9 mouse cellular contexts compared by ENCODE assay signal in the genomic region with DNA sequence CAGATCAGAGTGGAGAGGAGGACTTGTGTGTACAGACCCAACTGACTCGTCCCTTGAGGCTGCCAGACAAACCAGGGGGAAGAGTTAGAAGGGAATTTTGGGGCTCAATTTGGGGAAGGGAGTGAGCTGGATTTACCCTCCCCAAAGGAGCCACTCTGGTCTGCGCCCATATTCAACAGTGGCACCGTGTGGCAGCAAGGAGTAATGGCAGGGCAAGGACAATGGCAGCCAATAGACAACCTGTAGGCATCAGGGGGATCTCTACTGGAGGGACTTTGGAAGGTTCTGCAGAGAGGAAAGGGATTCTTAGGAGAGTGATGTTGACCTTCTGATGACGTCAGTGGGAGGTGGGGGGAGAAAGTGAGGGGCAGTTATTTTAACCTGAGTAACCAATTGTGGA.
DNase-seq lines count a peak whose midpoint lies in the region; ATAC-seq and TF ChIP-seq lines count a peak whose summit lies in the region.
"Had no signal": no experiment of that assay in that cellular context is flagged by ENCODE, and none has a peak within 500 bp of the region (broad histone marks: within the 10 kb centered on the region; RNA-seq: fewer than 3 reads in every experiment).

No protein-coding gene starts in this region.

- no peak overlapping the region for H3K4me3 ChIP-seq in heart, embryonic 10.5 days
- H3K4me3 ChIP-seq in testis, adult 2 months (ENCODE audit: control insufficient read depth, low read depth, low read length): no peak overlapping the region
- H3K4me3 ChIP-seq in embryonic fibroblast, embryonic 13.5 days (ENCODE audit: insufficient read depth, low read length): no peak overlapping the region
- H3K4me3 ChIP-seq: liver, embryonic 15.5 days; neural tube, embryonic 15.5 days had no signal

- peak; percentile 50; the same call in 1 of the 2 replicates for TF ChIP-seq CTCF in testis, adult 2 months (IDR thresholded peaks at IDR 0.05; ENCODE audit: control insufficient read depth, insufficient read depth, insufficient replicate concordance, low read depth, low read length)
- TF ChIP-seq CTCF in embryonic fibroblast, embryonic 13.5 days (IDR thresholded peaks at IDR 0.05; ENCODE audit: borderline replicate concordance, insufficient read depth, low read length): peak; percentile 65; the same call in 1 of the 2 replicates

- 25% methylated on average over 4 of the region's 4 CpGs for WGBS in heart, embryonic 10.5 days

- no peak for TF ChIP-seq POLR2A in testis, adult 2 months (IDR thresholded peaks at IDR 0.05; ENCODE audit: control insufficient read depth, low read depth, low read length)
- no peak for TF ChIP-seq POLR2A in embryonic fibroblast, embryonic 13.5 days (IDR thresholded peaks at IDR 0.05; ENCODE audit: low read depth, low read length)

- peaks cover 8% of the 10 kb centered on the region; the same call in 1 of the 2 replicates for H3K27me3 ChIP-seq in heart, embryonic 10.5 days (ENCODE audit: insufficient read depth, poor library complexity, severe bottlenecking)
- H3K27me3 ChIP-seq in testis, adult 2 months (ENCODE audit: control insufficient read depth, insufficient read depth, low read length): no peaks in the 10 kb centered on the region
- H3K27me3 ChIP-seq: liver, embryonic 15.5 days; neural tube, embryonic 15.5 days had no signal

- H3K4me1 ChIP-seq in heart, embryonic 10.5 days: no peaks in the 10 kb centered on the region
- no peaks in the 10 kb centered on the region for H3K4me1 ChIP-seq in testis, adult 2 months (ENCODE audit: control insufficient read depth, insufficient read depth, low read length)
- peaks cover under 1% of the 10 kb centered on the region for H3K4me1 ChIP-seq in embryonic fibroblast, embryonic 13.5 days (ENCODE audit: control insufficient read depth, insufficient read depth, low read length)
- H3K4me1 ChIP-seq: liver, embryonic 15.5 days; neural tube, embryonic 15.5 days had no signal

- H3K27ac ChIP-seq in heart, embryonic 10.5 days: no peak overlapping the region
- H3K27ac ChIP-seq in testis, adult 2 months (ENCODE audit: control insufficient read depth, insufficient read depth, low read depth, low read length): no peak overlapping the region
- H3K27ac ChIP-seq in embryonic fibroblast, embryonic 13.5 days (ENCODE audit: insufficient read depth, low read length): no peak overlapping the region
- H3K27ac ChIP-seq: liver, embryonic 15.5 days; neural tube, embryonic 15.5 days had no signal

- no peaks in the 10 kb centered on the region for H3K9me3 ChIP-seq in heart, embryonic 10.5 days
- H3K9me3 ChIP-seq: liver, embryonic 15.5 days; neural tube, embryonic 15.5 days had no signal

- H3K36me3 ChIP-seq in heart, embryonic 10.5 days: no peaks in the 10 kb centered on the region
- no peaks in the 10 kb centered on the region for H3K36me3 ChIP-seq in testis, adult 2 months (ENCODE audit: control insufficient read depth, insufficient read depth, low read length)
- H3K36me3 ChIP-seq: liver, embryonic 15.5 days; neural tube, embryonic 15.5 days had no signal

- DNase-seq in heart, postnatal 4 days: peak; percentile 50
- DNase-seq in heart, embryonic 10.5 days (ENCODE audit: low spot score): no peak
- DNase-seq in testis, postnatal 14 days (ENCODE audit: low spot score): no peak

- ATAC-seq in erythroblast, adult 5-6 weeks (replicated peaks; ENCODE audit: low FRiP score, poor library complexity, severe bottlenecking): no peak
- ATAC-seq in granulocyte monocyte progenitor cell, adult 5-6 weeks (replicated peaks; ENCODE audit: poor library complexity, severe bottlenecking): no peak
